Mouse (Mus musculus): ENCODE results near the gene Asgr1.

The Asgr1 gene

DNA sequence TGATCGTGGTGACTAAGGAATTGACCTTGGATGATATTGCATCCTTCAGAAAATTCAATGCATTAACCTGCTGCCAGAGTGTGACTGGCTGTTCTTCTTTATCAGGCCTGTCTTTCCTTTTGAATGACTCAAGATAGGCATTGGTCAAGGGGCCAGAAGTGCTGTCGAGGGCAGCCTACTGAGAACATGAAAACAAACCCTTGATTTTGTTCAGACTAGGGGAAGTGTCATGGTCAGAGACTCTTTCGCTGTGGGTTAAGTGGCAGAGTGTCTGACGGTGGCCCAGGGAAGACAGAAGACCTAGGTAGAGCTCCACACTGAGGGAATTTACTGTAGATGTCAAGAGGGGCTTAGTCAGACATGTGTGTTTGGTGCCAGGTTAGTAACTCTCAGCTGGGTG is 12.8 kb downstream of the Asgr1 start:
- peak; percentile 63 to 89 for DNase-seq (ENCODE audit: inconsistent age in 2 of 2, low spot score in 1 of 2)

- no peak for DNase-seq (ENCODE audit: inconsistent age in 2 of 2, low spot score in 1 of 2)
These were observed 14.4 kb downstream of the Asgr1 start for GRCm38 (mm10) chr11:70068245-70068644.

- DNase-seq (ENCODE audit: inconsistent age in 2 of 2, low spot score in 1 of 2) = no peak
These were observed 16.2 kb downstream of the Asgr1 start for GRCm38 (mm10) chr11:70070057-70070456.

GRCm38 (mm10) chr11:70070603-70071002 is 16.7 kb downstream of the Asgr1 start:
- peak in 1 of 2 experiments; percentile 47 for DNase-seq (ENCODE audit: inconsistent age in 2 of 2, low spot score in 1 of 2)

DNA sequence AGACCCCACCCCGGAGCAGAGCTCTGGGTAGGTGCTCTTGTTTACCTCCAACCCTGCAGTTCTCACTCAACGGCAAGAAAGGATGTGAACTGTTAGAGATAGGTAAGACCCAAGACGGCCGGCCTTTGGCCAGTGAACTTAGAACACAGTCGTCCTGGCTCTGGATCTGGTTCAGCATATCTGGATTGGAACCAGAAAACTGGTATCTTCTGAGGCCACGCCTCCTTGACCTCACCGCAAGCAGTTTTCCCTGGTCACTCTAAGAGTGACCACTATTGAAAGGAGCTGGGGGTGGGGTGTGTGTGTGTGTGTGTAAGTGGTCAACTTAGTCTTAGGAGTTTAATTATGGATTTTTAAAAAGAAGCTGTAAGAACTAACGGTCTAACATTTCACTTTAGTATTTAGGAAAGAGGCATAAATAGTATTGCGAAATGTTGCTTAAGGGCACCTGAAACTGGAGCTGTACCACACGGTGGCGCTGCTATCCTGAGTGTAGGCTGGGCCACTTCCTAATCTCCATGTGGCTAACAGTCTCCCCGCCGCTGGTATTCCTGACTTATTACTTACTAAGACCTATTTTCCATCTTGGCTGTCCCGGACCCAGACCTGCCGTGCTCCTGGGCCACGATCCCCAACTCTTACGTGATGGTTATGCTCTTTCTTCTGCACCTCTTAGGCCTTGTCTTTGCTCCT is 20.6 kb downstream of the Asgr1 start:
- DNase-seq (ENCODE audit: inconsistent age in 2 of 2, low spot score in 1 of 2) = peak; percentile 79 to 94

DNA sequence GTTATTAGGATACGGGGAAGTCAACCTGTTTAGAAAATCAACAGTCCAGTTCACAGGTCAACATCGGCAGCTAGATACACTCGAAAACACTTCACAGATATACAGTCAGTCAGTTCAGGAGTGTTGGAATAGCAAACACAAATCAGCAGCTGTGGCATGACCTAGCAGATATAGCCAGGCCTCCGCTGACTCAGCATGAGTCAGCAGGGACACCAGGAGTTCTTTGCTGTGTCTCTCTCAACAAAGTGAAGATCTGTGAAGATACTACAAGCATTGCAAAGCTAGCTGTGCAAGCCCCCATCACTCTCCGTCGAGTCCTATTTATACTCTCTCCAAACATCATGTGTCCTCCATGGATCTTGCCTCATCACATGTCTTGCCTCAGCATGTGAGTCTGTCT is 21.7 kb downstream of the Asgr1 start:
- peak; percentile 78 to 87 for DNase-seq (ENCODE audit: inconsistent age in 2 of 2, low spot score in 1 of 2)

- peak; percentile 63 to 83 for DNase-seq (ENCODE audit: inconsistent age in 2 of 2, low spot score in 1 of 2)
These were observed 23.6 kb downstream of the Asgr1 start for GRCm38 (mm10) chr11:70077441-70077840.

- DNase-seq (ENCODE audit: inconsistent age in 2 of 2, low spot score in 1 of 2) = no peak
These were observed 25.3 kb downstream of the Asgr1 start for GRCm38 (mm10) chr11:70079175-70079574.

DNA sequence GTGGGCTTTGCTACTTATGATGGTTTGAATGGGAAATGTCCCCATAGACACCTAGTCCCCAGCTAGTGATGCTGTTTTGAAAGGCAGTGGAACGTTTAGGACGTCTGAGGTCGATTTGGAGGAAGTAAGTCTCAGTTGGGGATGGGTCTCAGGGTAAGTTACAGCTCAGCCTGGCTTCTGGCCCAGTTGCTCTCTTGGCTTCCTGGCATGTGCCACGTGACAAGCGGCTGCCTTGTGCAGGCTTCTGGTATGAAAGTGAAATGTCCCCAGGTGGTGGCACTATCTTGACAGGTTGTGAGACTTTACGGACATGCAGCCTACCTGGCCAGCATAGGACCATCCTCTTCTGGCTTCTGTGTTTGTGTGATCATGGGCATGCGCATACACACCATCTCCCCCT is 26.0 kb downstream of the Asgr1 start:
- no peak for DNase-seq (ENCODE audit: inconsistent age in 2 of 2, low spot score in 1 of 2)

GRCm38 (mm10) chr11:70080803-70081590 is 27.1 kb downstream of the Asgr1 start:
- DNase-seq (ENCODE audit: inconsistent age in 2 of 2, low spot score in 1 of 2) = no peak

- DNase-seq (ENCODE audit: inconsistent age in 2 of 2, low spot score in 1 of 2) = no peak
These were observed 30.7 kb downstream of the Asgr1 start for GRCm38 (mm10) chr11:70084563-70084962.

DNA sequence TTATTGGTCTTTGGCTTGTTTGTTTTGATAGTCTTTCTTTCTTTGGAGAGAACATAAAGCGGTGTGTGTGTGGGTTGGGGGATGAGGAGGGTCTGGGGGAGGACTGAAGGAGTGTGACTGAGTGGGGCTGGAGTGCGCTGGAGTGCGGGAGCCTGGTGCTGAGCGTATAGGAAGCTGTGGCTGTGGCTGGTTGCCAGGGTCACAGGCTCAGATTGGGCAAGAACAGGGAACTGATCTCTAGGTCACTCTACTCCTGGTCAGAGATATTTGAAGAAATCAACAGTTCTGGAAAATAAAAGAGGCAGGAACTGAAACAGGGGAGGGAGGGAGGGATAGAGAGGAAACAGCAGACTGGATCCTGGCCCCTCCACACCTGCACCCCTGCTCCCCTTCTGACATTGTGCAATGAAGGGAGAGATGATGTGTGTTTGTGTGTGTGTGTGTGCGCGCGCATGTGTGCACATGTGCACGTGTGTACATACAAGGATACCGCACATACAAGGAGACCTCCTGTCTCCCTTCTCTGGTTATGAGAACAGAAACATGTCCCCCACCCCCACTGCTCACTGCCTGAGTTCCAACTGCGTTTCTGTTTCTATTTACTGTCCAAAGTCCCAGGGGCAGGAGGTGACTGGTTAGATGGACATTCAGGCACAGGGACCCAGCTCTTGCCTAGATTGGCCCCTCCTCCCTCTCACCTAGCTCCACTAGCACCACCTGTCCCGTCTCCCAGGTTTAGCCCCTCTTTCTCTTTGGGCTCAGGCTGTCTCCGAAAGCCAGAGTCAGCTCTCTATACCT is 38.3 kb downstream of the Asgr1 start, which contains the start of gene Asgr2:
Gene Asgr2, plus strand, starts transcription at position 659 of the 798 bp plus-strand sequence.
- peak; percentile 65 to 88 for DNase-seq (ENCODE audit: inconsistent age in 2 of 2, low spot score in 1 of 2)

- no peak for DNase-seq (ENCODE audit: inconsistent age in 2 of 2, low spot score in 1 of 2)
These were observed 43.5 kb downstream of the Asgr1 start for GRCm38 (mm10) chr11:70097396-70097795.

GRCm38 (mm10) chr11:70099102-70099501 is 45.2 kb downstream of the Asgr1 start:
- DNase-seq (ENCODE audit: inconsistent age in 2 of 2, low spot score in 1 of 2) = peak in 1 of 2 experiments; percentile 56

DNA sequence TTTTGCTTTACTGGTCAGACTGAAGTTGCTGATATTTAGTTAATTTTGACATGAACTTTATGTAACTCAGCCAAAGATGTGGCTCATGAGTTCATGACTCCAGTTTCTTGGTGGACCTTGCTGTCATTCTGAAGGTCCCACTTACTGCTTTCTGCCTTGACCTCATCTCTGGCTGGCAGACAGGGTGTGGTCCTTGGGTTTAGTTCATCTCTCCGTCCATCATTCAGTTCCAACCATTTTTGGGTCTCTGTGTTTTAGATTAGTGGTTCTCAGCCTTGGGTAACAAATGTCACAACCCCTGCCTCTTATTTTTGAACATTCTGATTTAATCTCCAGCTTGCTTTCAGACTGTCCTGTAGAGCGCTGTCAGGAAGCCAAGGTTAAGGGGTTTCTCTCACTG is 45.9 kb downstream of the Asgr1 start:
- DNase-seq (ENCODE audit: inconsistent age in 2 of 2, low spot score in 1 of 2) = peak; percentile 36 to 78

DNA sequence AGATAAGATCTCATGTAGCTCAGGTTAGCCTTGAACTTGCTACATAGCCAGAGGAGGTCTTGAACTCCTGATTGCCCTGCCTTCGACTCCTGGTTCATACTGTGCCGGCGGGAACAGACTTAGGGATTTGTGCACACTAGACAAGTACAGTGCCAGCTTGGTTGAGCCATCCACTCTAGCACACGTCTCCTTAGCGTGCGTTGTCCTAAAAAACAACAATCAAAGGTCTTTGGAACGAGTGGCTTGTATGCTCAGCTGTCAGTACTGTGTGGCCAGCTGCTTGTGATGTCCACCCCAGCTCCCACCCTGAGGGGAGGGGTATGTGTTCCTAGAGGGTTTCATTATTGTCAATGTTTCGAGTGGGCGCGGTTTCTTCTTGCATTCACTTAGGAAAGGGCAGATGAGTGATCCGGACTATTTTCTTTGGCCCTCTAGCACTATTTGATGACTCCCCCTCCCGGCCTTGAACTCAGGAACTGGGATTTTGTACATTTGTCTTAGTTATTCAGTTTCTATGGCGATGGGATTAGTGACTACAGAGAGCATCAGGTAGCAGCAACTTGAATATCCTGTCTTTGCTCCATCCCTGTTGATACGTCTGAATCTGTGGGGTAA is 49.9 kb downstream of the Asgr1 start:
- DNase-seq (ENCODE audit: inconsistent age in 2 of 2, low spot score in 1 of 2) = peak in 1 of 2 experiments; percentile 73

GRCm38 (mm10) chr11:70107085-70107484 is 53.2 kb downstream of the Asgr1 start:
- no peak for DNase-seq (ENCODE audit: inconsistent age in 2 of 2, low spot score in 1 of 2)
